Mouse (Mus musculus) testis, adult 2 months (tissue): ENCODE data around the gene Bag6.

Experiments used
- CTCF ChIP-seq: fragments of 200-500 bp; IDR thresholded peaks from 2 replicates; pipeline ENCODE4 v1.5.1; 2012; ENCODE audit warnings: low read depth, mild to moderate bottlenecking, inconsistent platforms, low read length, moderate library complexity; ENCODE audit not compliant: control insufficient read depth, insufficient read depth, insufficient replicate concordance
- POLR2A ChIP-seq: fragments of 200-500 bp; IDR thresholded peaks from 2 replicates; pipeline ENCODE4 v1.6.1; 2012; ENCODE audit warnings: low read depth, mild to moderate bottlenecking, inconsistent platforms, low read length, moderate library complexity; ENCODE audit not compliant: control insufficient read depth

DNA sequence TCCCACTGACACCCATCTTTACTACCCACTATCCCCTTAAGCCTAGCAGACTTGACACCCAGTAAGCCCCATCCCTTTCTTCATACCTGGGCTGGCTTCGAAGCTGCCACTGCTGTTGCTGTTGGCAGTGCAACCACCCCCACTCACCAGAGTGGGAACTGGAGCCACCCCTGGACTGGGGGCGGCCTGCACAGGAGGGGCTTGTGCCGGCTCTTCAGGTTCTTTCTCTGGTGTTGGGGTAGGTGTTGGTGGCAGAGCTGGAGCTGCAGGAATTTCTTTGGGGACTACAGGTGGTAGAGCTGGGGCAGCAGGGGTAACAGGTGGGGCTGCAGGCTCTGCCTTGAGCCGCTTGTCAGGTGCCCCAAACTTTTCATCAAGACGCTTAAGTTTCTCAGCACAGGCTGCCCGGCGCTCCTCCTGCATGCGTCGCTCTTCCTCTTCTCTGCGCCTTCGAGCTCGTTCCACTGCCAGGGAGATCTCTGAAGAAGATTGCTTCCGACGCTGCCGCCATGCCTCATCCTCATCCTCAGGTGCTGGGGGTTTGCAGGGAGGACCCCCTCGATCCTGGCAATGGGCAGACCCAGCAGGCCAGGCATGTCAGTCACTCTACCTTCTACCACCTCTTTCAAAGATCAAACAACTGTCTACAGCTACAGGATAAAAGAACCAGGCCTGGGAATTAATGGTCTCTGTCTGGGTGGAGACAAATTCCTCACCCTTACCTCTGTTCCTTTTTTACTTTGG lies 24.0 kb downstream of the Bag6 start:
- TF ChIP-seq CTCF (no peak), POLR2A (no peak)
